Mouse (Mus musculus): ENCODE results near the gene Krtap10-4.
"Not testable (repeated sequence)": the region's sequence is repeated elsewhere in the genome, so short reads cannot be mapped to it uniquely, and the experiment has no call there.

The Krtap10-4 gene

GRCm38 (mm10) chr10:77787876-77788275, 39.0 kb downstream of the Krtap10-4 start, which contains the start of gene Gm7137:
Gene Gm7137 (minus strand): TSS chr10:77788200.
- not testable (repeated sequence) for DNase-seq

DNA sequence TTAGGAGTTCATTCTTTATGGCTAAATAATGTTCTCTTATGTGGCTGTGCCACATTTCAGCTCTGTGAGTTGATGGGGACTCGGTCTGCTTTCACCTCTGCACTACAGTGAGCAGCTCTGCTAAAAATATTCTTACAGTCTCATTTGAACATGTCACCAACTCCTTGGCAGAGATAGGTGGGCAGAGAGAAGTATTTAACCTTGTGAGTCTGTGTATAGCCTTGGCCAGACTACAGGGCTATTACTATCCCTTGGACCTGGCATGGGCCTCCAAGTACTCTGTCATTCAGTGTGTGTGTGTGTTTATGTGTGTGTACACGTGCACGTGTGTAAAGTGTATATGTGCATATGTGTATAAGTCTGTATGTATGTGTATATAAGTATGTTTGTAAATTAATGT, 43.5 kb downstream of the Krtap10-4 start:
- DNase-seq = not testable (repeated sequence)

DNA sequence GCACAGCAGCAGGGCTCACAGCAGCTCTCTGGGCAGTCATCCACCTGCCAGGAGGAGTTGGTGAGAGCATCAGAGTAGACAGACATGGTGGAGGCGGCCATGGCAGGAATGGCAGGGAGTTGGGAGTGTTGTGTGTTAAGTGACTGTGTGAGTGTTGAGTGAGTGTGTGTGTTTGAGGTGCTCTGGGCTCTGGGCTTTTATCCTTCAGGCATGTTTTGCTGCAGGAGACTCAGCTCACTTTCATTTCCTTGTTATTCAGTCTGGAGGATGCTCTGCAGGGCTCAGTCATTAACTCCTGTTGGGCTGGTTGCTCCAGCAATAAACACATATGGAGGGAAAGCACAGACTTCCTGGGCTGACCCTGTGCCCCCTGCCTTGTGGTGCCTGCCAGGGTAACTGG, 44.5 kb downstream of the Krtap10-4 start, which contains the start of gene Gm3250:
Gene Gm3250 (minus strand): TSS at position 101 of the 400 bp plus-strand sequence.
- not testable (repeated sequence) for DNase-seq

DNA sequence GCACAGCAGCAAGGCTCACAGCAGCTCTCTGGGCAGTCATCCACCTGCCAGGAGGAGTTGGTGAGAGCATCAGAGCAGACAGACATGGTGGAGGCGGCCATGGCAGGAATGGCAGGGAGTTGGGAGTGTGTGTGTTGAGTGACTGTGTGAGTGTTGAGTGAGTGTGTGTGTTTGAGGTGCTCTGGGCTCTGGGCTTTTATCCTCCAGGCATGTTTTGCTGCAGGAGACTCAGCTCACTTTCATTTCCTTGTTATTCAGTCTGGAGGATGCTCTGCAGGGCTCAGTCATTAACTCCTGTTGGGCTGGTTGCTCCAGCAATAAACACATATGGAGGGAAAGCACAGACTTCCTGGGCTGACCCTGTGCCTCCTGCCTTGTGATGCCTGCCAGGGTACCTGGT, 50.1 kb downstream of the Krtap10-4 start, which contains the start of gene Gm7138:
Gene Gm7138 (minus strand): TSS at position 101 of the 400 bp plus-strand sequence.
- not testable (repeated sequence) for DNase-seq

Measured in layer of hippocampus, adult 9-11 months (tissue).